Mouse (Mus musculus): ENCODE data around the gene Satb1. TPM values are rescaled to one million over a fixed set of nuclear protein-coding genes. Genes with fewer than 3 reads are reported as not detected.

The Satb1 gene
- total RNA-seq (2021): 100 to 1,000 TPM; 127 to 132 TPM
- long read RNA-seq, experiment 1, full-length matches to known transcripts: 36 of 63 reads
- long read RNA-seq, experiment 1, partial matches to known transcripts: 3 of 63 reads
- long read RNA-seq, experiment 1, other reads (novel, unspliced or antisense): 24 of 63 reads
- long read RNA-seq, experiment 2, full-length matches to known transcripts: 27 of 47 reads
- long read RNA-seq, experiment 2, partial matches to known transcripts: 7 of 47 reads
- long read RNA-seq, experiment 2, other reads (novel, unspliced or antisense): 13 of 47 reads

- Histone ChIP-seq H3K4me3 (peak within 1 kb of the TSS; percentile 77), H3K27ac (peak within 1 kb of the TSS; percentile 83)
- intact Hi-C loops (cut with DNase I): loop anchor here (1.0 to 5.0 kb wide), 5 partner anchors 20 to 651 kb away; no protein-coding TSS in a partner anchor
- TF ChIP-seq CTCF (IDR thresholded peaks at IDR 0.05): peak; percentile 49
- peak; percentile 53 to 66 for DNase-seq (ENCODE audit: extremely low spot score in 1 of 2, low spot score in 2 of 2)
Observed at GRCm38 (mm10) chr17:51832900-51833577, at the start of gene Satb1. Gene Satb1 (minus strand): TSS chr17:51833290.

- H3K4me3 ChIP-seq: no peak overlapping the region
- intact Hi-C loops (cut with DNase I): no loop called here
- TF ChIP-seq CTCF (IDR thresholded peaks at IDR 0.05): no peak
- no peak for DNase-seq (ENCODE audit: extremely low spot score in 1 of 2, low spot score in 2 of 2)
- H3K27ac ChIP-seq: no peak overlapping the region
Observed at GRCm38 (mm10) chr17:51882566-51882965, 49.5 kb upstream of the Satb1 start.

GRCm38 (mm10) chr17:51880895-51881622 is 48.0 kb upstream of the Satb1 start:
- intact Hi-C loops (cut with DNase I): no loop called here
- no peak overlapping the region for H3K27ac ChIP-seq
- no peak for DNase-seq (ENCODE audit: extremely low spot score in 1 of 2, low spot score in 2 of 2)
- no peak for TF ChIP-seq CTCF (IDR thresholded peaks at IDR 0.05)
- H3K4me3 ChIP-seq: no peak overlapping the region

- no peak for TF ChIP-seq CTCF (IDR thresholded peaks at IDR 0.05)
- no peak overlapping the region for H3K27ac ChIP-seq
- no peak for DNase-seq (ENCODE audit: extremely low spot score in 1 of 2, low spot score in 2 of 2)
- H3K4me3 ChIP-seq: no peak overlapping the region
- intact Hi-C loops (cut with DNase I): no loop called here
Observed at GRCm38 (mm10) chr17:51880221-51880620, 47.1 kb upstream of the Satb1 start.

- H3K27ac ChIP-seq: no peak overlapping the region
- no peak overlapping the region for H3K4me3 ChIP-seq
- DNase-seq (ENCODE audit: extremely low spot score in 1 of 2, low spot score in 2 of 2): no peak
- intact Hi-C loops (cut with DNase I): no loop called here
- TF ChIP-seq CTCF (IDR thresholded peaks at IDR 0.05): no peak
Observed at GRCm38 (mm10) chr17:51879736-51880135, 46.6 kb upstream of the Satb1 start.

- no peak overlapping the region for H3K4me3 ChIP-seq
- intact Hi-C loops (cut with DNase I): no loop called here
- H3K27ac ChIP-seq: no peak overlapping the region
- TF ChIP-seq CTCF (IDR thresholded peaks at IDR 0.05): no peak
- no peak for DNase-seq (ENCODE audit: extremely low spot score in 1 of 2, low spot score in 2 of 2)
Observed at GRCm38 (mm10) chr17:51879171-51879570, 46.1 kb upstream of the Satb1 start.

- H3K4me3 ChIP-seq: no peak overlapping the region
- no peak for DNase-seq (ENCODE audit: extremely low spot score in 1 of 2, low spot score in 2 of 2)
- H3K27ac ChIP-seq: no peak overlapping the region
- intact Hi-C loops (cut with DNase I): no loop called here
- TF ChIP-seq CTCF (IDR thresholded peaks at IDR 0.05): no peak
Observed at GRCm38 (mm10) chr17:51876471-51876870, 43.4 kb upstream of the Satb1 start.

- no peak for DNase-seq (ENCODE audit: extremely low spot score in 1 of 2, low spot score in 2 of 2)
- intact Hi-C loops (cut with DNase I): no loop called here
- no peak for TF ChIP-seq CTCF (IDR thresholded peaks at IDR 0.05)
- H3K27ac ChIP-seq: no peak overlapping the region
- no peak overlapping the region for H3K4me3 ChIP-seq
Observed at GRCm38 (mm10) chr17:51857616-51858015, 24.5 kb upstream of the Satb1 start.

GRCm38 (mm10) chr17:51856332-51856731 is 23.2 kb upstream of the Satb1 start:
- DNase-seq (ENCODE audit: extremely low spot score in 1 of 2, low spot score in 2 of 2): no peak
- no peak for TF ChIP-seq CTCF (IDR thresholded peaks at IDR 0.05)
- no peak overlapping the region for H3K4me3 ChIP-seq
- no peak overlapping the region for H3K27ac ChIP-seq
- intact Hi-C loops (cut with DNase I): no loop called here

- TF ChIP-seq CTCF (IDR thresholded peaks at IDR 0.05): no peak
- intact Hi-C loops (cut with DNase I): no loop called here
- H3K27ac ChIP-seq: no peak overlapping the region
- H3K4me3 ChIP-seq: no peak overlapping the region
- no peak for DNase-seq (ENCODE audit: extremely low spot score in 1 of 2, low spot score in 2 of 2)
Observed at GRCm38 (mm10) chr17:51855261-51855660, 22.2 kb upstream of the Satb1 start.

- Histone ChIP-seq H3K4me3 (no peak overlapping the region), H3K27ac (no peak overlapping the region)
- no peak for TF ChIP-seq CTCF (IDR thresholded peaks at IDR 0.05)
- DNase-seq (ENCODE audit: extremely low spot score in 1 of 2, low spot score in 2 of 2): no peak
- intact Hi-C loops (cut with DNase I): no loop called here
Observed at GRCm38 (mm10) chr17:51853952-51854351, 20.9 kb upstream of the Satb1 start.

- H3K27ac ChIP-seq: no peak overlapping the region
- DNase-seq (ENCODE audit: extremely low spot score in 1 of 2, low spot score in 2 of 2): no peak
- no peak for TF ChIP-seq CTCF (IDR thresholded peaks at IDR 0.05)
- intact Hi-C loops (cut with DNase I): no loop called here
- no peak overlapping the region for H3K4me3 ChIP-seq
Observed at GRCm38 (mm10) chr17:51840596-51840995, 7.5 kb upstream of the Satb1 start.

Data from left cerebral cortex, adult 2 months (tissue).